In genomic region chr13:20454357-20454756, GRCm38 (mm10) we compare ENCODE assay signal across 12 mouse cellular contexts.
DNase-seq lines count a peak whose midpoint lies in the region; ATAC-seq and TF ChIP-seq lines count a peak whose summit lies in the region.
"Had no signal": no experiment of that assay in that cellular context is flagged by ENCODE, and none has a peak within 500 bp of the region (broad histone marks: within the 10 kb centered on the region; RNA-seq: fewer than 3 reads in every experiment).

No protein-coding gene starts in this region.

- H3K27ac ChIP-seq in neural tube, embryonic 11.5 days (ENCODE audit: low read depth, low read length) = no peak overlapping the region
- H3K27ac ChIP-seq in forebrain, embryonic 15.5 days (replicated peaks) = peak overlapping the region; percentile 34
- H3K27ac ChIP-seq in midbrain, embryonic 12.5 days (replicated peaks) = no peak overlapping the region
- H3K27ac ChIP-seq in gastrocnemius, adult 2 months = no peak overlapping the region
- H3K27ac ChIP-seq: stomach, embryonic 15.5 days had no signal

- peak; percentile 15 for DNase-seq in neural tube, embryonic 11.5 days (ENCODE audit: low spot score)
- no peak for DNase-seq in neural tube, embryonic 10.5 days (ENCODE audit: extremely low spot score, low spot score)
- peak; percentile 3 for DNase-seq in splenic B cell, adult 2 months (ENCODE audit: low read depth, low spot score)
- no peak for DNase-seq in gastrocnemius, adult 2 months
- no peak for DNase-seq in layer of hippocampus, adult 9-10 months (ENCODE audit: low spot score)
- DNase-seq: cerebellum, adult 8-10 months; heart, postnatal 10 days; thymus, postnatal 25 days had no signal

- TF ChIP-seq CTCF in gastrocnemius, adult 2 months (IDR thresholded peaks at IDR 0.05) = no peak

- peak; percentile 77 for ATAC-seq in neural tube, embryonic 11.5 days (ENCODE audit: insufficient read depth, low FRiP score, low TSS enrichment)
- peak; percentile 80 for ATAC-seq in forebrain, embryonic 15.5 days (replicated peaks)
- peak; percentile 71; the same call in 1 of the 2 replicates for ATAC-seq in midbrain, embryonic 12.5 days (ENCODE audit: low FRiP score, low read depth)
- ATAC-seq: intestine, embryonic 16.5 days had no signal

- 74% methylated on average over 1 of the region's 1 CpGs for WGBS in neural tube, embryonic 11.5 days
- 9% methylated on average over 1 of the region's 1 CpGs for WGBS in forebrain, embryonic 15.5 days
- WGBS in midbrain, embryonic 12.5 days = 46% methylated on average over 1 of the region's 1 CpGs

- no peaks in the 10 kb centered on the region for H3K9me3 ChIP-seq in neural tube, embryonic 11.5 days (ENCODE audit: control insufficient read depth, low read length)
- no peaks in the 10 kb centered on the region for H3K9me3 ChIP-seq in forebrain, embryonic 15.5 days
- no peaks in the 10 kb centered on the region for H3K9me3 ChIP-seq in midbrain, embryonic 12.5 days
- H3K9me3 ChIP-seq: stomach, embryonic 15.5 days had no signal

- H3K27me3 ChIP-seq in neural tube, embryonic 11.5 days (ENCODE audit: control insufficient read depth, insufficient read depth, low read length) = no peaks in the 10 kb centered on the region
- H3K27me3 ChIP-seq in forebrain, embryonic 15.5 days = no peaks in the 10 kb centered on the region
- H3K27me3 ChIP-seq in midbrain, embryonic 12.5 days = no peaks in the 10 kb centered on the region
- no peaks in the 10 kb centered on the region for H3K27me3 ChIP-seq in splenic B cell, adult 2 months (ENCODE audit: control insufficient read depth, insufficient read depth, low read length, poor library complexity, severe bottlenecking)
- H3K27me3 ChIP-seq: stomach, embryonic 15.5 days had no signal

- intact Hi-C loops in gastrocnemius, adult 2 months (cut with DNase I) = no loop called here

- no peak overlapping the region for H3K9ac ChIP-seq in neural tube, embryonic 11.5 days (ENCODE audit: low read length)
- no peak overlapping the region for H3K9ac ChIP-seq in forebrain, embryonic 15.5 days (replicated peaks)
- H3K9ac ChIP-seq in midbrain, embryonic 12.5 days (replicated peaks) = no peak overlapping the region
- H3K9ac ChIP-seq: stomach, embryonic 15.5 days had no signal

- no peaks in the 10 kb centered on the region for H3K36me3 ChIP-seq in neural tube, embryonic 11.5 days (ENCODE audit: control insufficient read depth, insufficient read depth, low read length)
- H3K36me3 ChIP-seq in forebrain, embryonic 15.5 days = no peaks in the 10 kb centered on the region
- H3K36me3 ChIP-seq in midbrain, embryonic 12.5 days = no peaks in the 10 kb centered on the region
- peaks cover 3% of the 10 kb centered on the region; the same call in 1 of the 2 replicates for H3K36me3 ChIP-seq in splenic B cell, adult 2 months (ENCODE audit: control insufficient read depth, insufficient read depth, low read length, poor library complexity, severe bottlenecking)
- H3K36me3 ChIP-seq: stomach, embryonic 15.5 days had no signal

- no peak overlapping the region for H3K4me2 ChIP-seq in neural tube, embryonic 11.5 days (ENCODE audit: low read depth)
- H3K4me2 ChIP-seq in forebrain, embryonic 15.5 days (replicated peaks) = no peak overlapping the region
- H3K4me2 ChIP-seq in midbrain, embryonic 12.5 days (replicated peaks) = no peak overlapping the region
- H3K4me2 ChIP-seq: stomach, embryonic 15.5 days had no signal

- no peaks in the 10 kb centered on the region for H3K4me1 ChIP-seq in neural tube, embryonic 11.5 days (ENCODE audit: control insufficient read depth, insufficient read depth, low read length)
- H3K4me1 ChIP-seq in forebrain, embryonic 15.5 days = peaks cover 18% of the 10 kb centered on the region
- peaks cover 20% of the 10 kb centered on the region for H3K4me1 ChIP-seq in midbrain, embryonic 12.5 days
- H3K4me1 ChIP-seq: stomach, embryonic 15.5 days had no signal

- no peak overlapping the region for H3K4me3 ChIP-seq in neural tube, embryonic 11.5 days (ENCODE audit: low read depth, low read length)
- H3K4me3 ChIP-seq in forebrain, embryonic 15.5 days = no peak overlapping the region
- no peak overlapping the region for H3K4me3 ChIP-seq in midbrain, embryonic 12.5 days
- no peak overlapping the region for H3K4me3 ChIP-seq in gastrocnemius, adult 2 months
- H3K4me3 ChIP-seq: stomach, embryonic 15.5 days had no signal

Comparison
In these comparisons a context has a peak if more than half of its experiments do, and no peak if none do; other contexts are left out.
1. DNase-seq: peak in neural tube, embryonic 11.5 days (single experiment) and splenic B cell, adult 2 months (single experiment); none in neural tube, embryonic 10.5 days (single experiment), gastrocnemius, adult 2 months (single experiment) and layer of hippocampus, adult 9-10 months (single experiment).
2. Peak in every context shown above with its lines, with median percentiles within 50 percentile points of each other: ATAC-seq.